Mouse (Mus musculus): ENCODE measurements around the gene Rnls.

DNA sequence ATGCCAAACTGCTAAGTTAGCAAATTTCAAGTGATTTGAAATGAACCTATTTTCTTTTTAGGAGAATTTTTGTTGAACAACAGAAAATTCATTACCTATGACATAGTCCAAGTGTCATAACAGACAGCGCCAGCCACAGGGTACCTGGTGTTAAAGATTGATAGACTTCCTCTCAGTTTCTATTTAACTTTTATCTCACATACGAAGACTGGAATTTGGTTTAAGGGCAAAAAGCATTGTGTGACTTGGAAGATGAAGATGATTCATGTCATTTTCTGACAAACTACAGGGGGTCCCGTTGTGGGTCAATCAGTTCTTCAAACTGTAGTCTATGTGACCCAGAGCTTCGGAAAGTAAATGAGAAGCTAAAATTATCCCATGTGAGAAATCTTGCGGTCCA, 254.8 kb downstream of the Rnls start:
- no peak for TF ChIP-seq POLR2A (IDR thresholded peaks at IDR 0.05; ENCODE audit: low read depth, low read length)
- no peak for TF ChIP-seq CTCF (IDR thresholded peaks at IDR 0.05; ENCODE audit: borderline replicate concordance, insufficient read depth, low read length)

Data from embryonic fibroblast, embryonic 13.5 days (primary cell).